Mouse (Mus musculus) lung, adult 2 months (tissue): ENCODE results near the gene Nudt4.
"Not testable (repeated sequence)": the region's sequence is repeated elsewhere in the genome, so short reads cannot be mapped to it uniquely, and the experiment has no call there.

Experiments used
- CTCF ChIP-seq: fragments of 200-500 bp; IDR thresholded peaks from 2 replicates; pipeline ENCODE4 v1.5.1; 2011; ENCODE audit warnings: mild to moderate bottlenecking, low read length, control low read depth; ENCODE audit not compliant: insufficient read depth
- POLR2A ChIP-seq: fragments of 200-500 bp; IDR thresholded peaks from 2 replicates; pipeline ENCODE4 v1.6.1; 2011; ENCODE audit warnings: low read depth, mild to moderate bottlenecking, control low read depth, low read length, borderline replicate concordance; ENCODE audit errors: extremely low read depth

- not testable (repeated sequence) for TF ChIP-seq CTCF, POLR2A
These were observed 14.9 kb downstream of the Nudt4 start for GRCm38 (mm10) chr10:95549080-95549479.
